Mouse (Mus musculus): ENCODE measurements around the gene Trim80. TPM values are rescaled to one million over a fixed set of nuclear protein-coding genes. Genes with fewer than 3 reads are reported as not detected.

Gene Trim80
- polyA plus RNA-seq, 1 experiment from 2014 or later = 0.10 TPM

DNA sequence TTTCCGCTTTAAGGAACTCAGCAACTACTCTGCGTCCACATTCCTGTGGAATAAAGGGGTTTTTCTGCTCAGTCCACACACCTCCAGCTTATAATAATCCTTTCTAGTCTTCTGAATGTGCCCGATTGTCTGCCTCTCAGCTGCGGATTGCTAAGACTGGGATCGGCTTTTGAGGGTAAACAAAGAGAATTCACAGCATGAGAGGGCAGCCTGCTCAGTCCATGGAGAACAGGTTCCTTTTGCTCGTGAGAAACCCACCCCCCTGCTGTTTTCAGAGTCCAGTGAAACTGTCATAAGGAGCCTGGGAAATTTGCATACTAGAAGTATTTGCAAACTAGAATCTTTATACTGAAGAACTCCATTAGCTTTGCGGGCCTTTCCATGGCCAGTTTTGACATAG is 30.8 kb upstream of the Trim80 start:
- TF ChIP-seq CTCF (IDR thresholded peaks at IDR 0.05; ENCODE audit: low read depth) = no peak
- no peak for TF ChIP-seq EP300 (optimal IDR thresholded peaks at IDR 0.05)
- ATAC-seq (ENCODE audit: low FRiP score, low TSS enrichment) = no peak
- DNase-seq (ENCODE audit: low spot score) = no peak
- no peaks in the 10 kb centered on the region for H3K9me3 ChIP-seq (ENCODE audit: control insufficient read depth, low read length)
- no peaks in the 10 kb centered on the region for H3K36me3 ChIP-seq (ENCODE audit: control insufficient read depth, insufficient read depth, low read length)
- no peaks in the 10 kb centered on the region for H3K27me3 ChIP-seq (ENCODE audit: control insufficient read depth, insufficient read depth, low read length)
- no peak overlapping the region for H3K27ac ChIP-seq (replicated peaks)
- no peaks in the 10 kb centered on the region for H3K4me1 ChIP-seq (replicated peaks; ENCODE audit: control insufficient read depth, insufficient read depth)
- 70% methylated on average over 7 of the region's 7 CpGs for WGBS
- H3K4me3 ChIP-seq (ENCODE audit: low read depth, low read length) = no peak overlapping the region
- no peak overlapping the region for H3K9ac ChIP-seq (ENCODE audit: low read length)
- H3K4me2 ChIP-seq (replicated peaks; ENCODE audit: low read depth) = no peak overlapping the region

DNA sequence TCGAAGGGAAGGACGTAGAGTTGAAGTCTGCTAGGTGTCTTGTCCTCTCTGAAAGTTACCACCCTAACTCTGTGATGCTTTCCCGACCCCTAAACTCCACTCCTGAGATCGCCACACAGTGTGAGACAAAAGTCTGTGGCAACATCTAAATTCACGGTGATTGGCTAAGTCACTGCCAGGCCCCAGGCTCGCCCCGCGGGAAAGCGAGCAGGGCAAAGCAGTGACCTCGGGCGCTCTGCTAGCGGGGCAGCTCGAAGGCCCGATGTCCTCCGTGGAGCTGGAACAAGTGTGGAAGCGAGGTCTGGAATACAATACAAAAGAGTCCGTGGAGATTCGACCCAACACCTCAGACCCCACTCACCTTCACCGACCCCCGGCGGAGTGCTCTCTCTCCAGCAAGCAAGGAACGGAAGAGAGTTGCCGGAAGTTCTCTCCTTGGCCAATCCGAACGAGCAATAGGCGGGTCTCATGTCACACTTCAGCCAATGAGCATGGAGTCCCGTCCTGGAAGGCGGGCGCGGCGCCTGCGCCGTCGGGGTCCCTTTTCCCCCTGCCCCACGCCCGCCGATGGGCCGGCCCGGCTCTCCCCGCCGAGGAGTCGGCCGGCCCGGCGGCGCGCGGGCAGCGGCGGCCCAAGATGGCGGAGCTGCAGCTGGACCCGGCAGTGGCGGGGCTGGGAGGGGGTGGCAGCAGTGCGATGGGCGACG is 20.7 kb upstream of the Trim80 start, which contains the start of the genes Atp5h and Kctd2:
Gene Atp5h, minus strand, starts transcription at position 432 of the 707 bp plus-strand sequence.
Gene Kctd2, plus strand, starts transcription at position 598 of the 707 bp plus-strand sequence.
- Histone ChIP-seq H3K9me3 (ENCODE audit: control insufficient read depth, low read length) (no peaks in the 10 kb centered on the region), H3K4me3 (ENCODE audit: low read depth, low read length) (peak within 1 kb of the TSS; percentile 88), H3K27me3 (ENCODE audit: control insufficient read depth, insufficient read depth, low read length) (no peaks in the 10 kb centered on the region), H3K36me3 (ENCODE audit: control insufficient read depth, insufficient read depth, low read length) (peaks cover 6% of the 10 kb centered on the region), H3K4me2 (replicated peaks; ENCODE audit: low read depth) (peak within 1 kb of the TSS; percentile 97), H3K9ac (ENCODE audit: low read length) (peak within 1 kb of the TSS; percentile 92), H3K27ac (replicated peaks) (peak within 1 kb of the TSS; percentile 87), H3K4me1 (replicated peaks; ENCODE audit: control insufficient read depth, insufficient read depth) (peaks cover 8% of the 10 kb centered on the region; the same call in 1 of the 2 replicates)
- under 1% methylated on average over 42 of the region's 56 CpGs for WGBS
- ATAC-seq (ENCODE audit: low FRiP score, low TSS enrichment) = peak; percentile 97
- peak; percentile 96 for DNase-seq (ENCODE audit: low spot score)
- TF ChIP-seq EP300 (optimal IDR thresholded peaks at IDR 0.05) (no peak), CTCF (IDR thresholded peaks at IDR 0.05; ENCODE audit: low read depth) (no peak)

DNA sequence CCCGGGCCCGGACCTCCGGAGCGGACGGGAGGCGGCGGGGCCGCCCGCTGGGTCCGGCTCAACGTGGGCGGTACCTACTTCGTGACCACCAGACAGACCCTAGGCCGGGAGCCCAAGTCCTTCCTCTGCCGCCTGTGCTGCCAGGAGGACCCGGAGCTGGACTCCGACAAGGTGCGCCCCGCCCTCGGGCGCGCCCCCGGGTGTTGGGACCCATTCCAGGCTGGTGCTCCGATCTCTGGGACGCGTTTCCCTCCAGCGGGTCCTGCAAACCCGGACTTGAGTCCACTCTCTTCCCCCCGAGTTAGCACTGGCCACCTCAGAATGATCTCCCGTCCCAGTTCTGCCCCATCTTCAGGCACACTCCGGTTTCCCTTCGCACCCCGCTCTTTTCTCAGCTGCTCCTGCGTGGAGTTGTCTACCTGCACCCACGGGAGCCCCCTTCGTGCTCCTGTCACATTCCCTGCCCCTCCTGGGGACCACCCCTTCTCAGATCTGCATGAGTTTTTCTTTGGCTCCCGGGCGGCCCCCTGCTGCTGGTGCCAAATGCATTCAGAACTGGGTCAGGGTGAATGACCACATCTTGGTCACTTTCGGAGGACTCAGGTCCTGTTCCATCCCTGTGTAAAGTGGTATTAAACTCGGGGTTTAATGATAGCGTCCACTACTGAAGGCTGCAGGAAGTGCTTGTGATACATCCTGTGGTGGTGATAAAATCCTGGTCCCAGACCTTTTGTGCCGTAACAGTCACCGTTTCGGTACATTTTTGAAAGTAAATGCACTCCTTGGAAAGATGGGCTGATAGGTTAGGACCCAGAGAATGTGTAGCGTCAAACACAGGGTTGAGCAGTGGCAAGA is 19.8 kb upstream of the Trim80 start:
- peak overlapping the region; percentile 92 for H3K9ac ChIP-seq (ENCODE audit: low read length)
- ATAC-seq (ENCODE audit: low FRiP score, low TSS enrichment) = peak; percentile 56
- H3K36me3 ChIP-seq (ENCODE audit: control insufficient read depth, insufficient read depth, low read length) = peaks cover 6% of the 10 kb centered on the region
- no peaks in the 10 kb centered on the region for H3K9me3 ChIP-seq (ENCODE audit: control insufficient read depth, low read length)
- peak; percentile 81 for DNase-seq (ENCODE audit: low spot score)
- H3K4me3 ChIP-seq (ENCODE audit: low read depth, low read length) = peak overlapping the region; percentile 88
- 1% methylated on average over 32 of the region's 45 CpGs for WGBS
- H3K27ac ChIP-seq (replicated peaks) = peak overlapping the region; percentile 87
- TF ChIP-seq CTCF (IDR thresholded peaks at IDR 0.05; ENCODE audit: low read depth) = 0 out of 2 replicates have a peak, but pooled peaks have one; percentile 5
- no peak for TF ChIP-seq EP300 (optimal IDR thresholded peaks at IDR 0.05)
- peaks cover 8% of the 10 kb centered on the region; the same call in 1 of the 2 replicates for H3K4me1 ChIP-seq (replicated peaks; ENCODE audit: control insufficient read depth, insufficient read depth)
- H3K4me2 ChIP-seq (replicated peaks; ENCODE audit: low read depth) = peak overlapping the region; percentile 97
- no peaks in the 10 kb centered on the region for H3K27me3 ChIP-seq (ENCODE audit: control insufficient read depth, insufficient read depth, low read length)

DNA sequence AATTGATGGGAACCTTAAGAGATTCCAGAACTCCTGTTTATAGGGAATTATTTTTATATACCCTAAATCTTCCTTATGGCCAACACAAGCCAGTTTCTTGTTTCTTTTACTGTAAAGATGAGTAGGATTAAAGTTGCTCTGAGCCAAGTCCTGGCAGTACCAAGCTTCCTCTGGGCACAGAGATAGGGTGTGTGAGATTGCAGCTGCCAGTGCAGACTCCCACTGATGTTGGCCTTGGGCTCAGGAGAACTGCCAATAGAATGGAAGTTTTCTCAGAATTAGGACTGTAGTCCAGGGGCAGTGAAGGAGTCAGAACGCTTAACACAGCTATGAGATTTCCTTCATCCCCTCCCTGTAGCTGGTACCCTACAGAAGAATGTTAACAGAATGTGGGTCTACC is 19.0 kb upstream of the Trim80 start:
- Histone ChIP-seq H3K9ac (ENCODE audit: low read length) (no peak overlapping the region), H3K27me3 (ENCODE audit: control insufficient read depth, insufficient read depth, low read length) (no peaks in the 10 kb centered on the region), H3K36me3 (ENCODE audit: control insufficient read depth, insufficient read depth, low read length) (peaks cover 4% of the 10 kb centered on the region), H3K4me1 (replicated peaks; ENCODE audit: control insufficient read depth, insufficient read depth) (peaks cover 8% of the 10 kb centered on the region; the same call in 1 of the 2 replicates), H3K4me3 (ENCODE audit: low read depth, low read length) (peak overlapping the region; percentile 88; the same call in 1 of the 2 replicates), H3K9me3 (ENCODE audit: control insufficient read depth, low read length) (no peaks in the 10 kb centered on the region), H3K4me2 (replicated peaks; ENCODE audit: low read depth) (peak overlapping the region; percentile 97; the same call in 1 of the 2 replicates), H3K27ac (replicated peaks) (no peak overlapping the region)
- TF ChIP-seq CTCF (IDR thresholded peaks at IDR 0.05; ENCODE audit: low read depth) (no peak), EP300 (optimal IDR thresholded peaks at IDR 0.05) (no peak)
- 28% methylated on average over 1 of the region's 1 CpGs for WGBS
- ATAC-seq (ENCODE audit: low FRiP score, low TSS enrichment) = no peak
- DNase-seq (ENCODE audit: low spot score) = no peak

DNA sequence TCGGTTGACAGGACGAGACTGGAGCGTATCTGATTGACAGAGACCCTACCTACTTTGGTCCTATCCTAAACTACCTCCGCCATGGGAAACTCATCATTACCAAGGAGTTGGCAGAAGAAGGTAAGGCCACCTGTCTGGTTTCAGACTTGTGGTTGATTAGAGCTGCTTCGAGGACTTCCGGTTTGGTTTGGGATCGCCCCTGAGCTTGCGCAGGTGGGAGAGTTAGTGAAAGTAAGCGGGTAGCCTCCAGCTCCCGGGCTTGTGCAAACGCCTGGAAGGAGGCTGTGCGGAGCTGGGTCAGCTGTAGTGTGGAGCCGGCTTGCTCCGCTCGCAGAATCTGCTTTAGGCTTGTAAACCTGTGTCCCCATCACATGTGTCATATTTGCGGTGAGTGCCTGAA is 18.4 kb upstream of the Trim80 start:
- Histone ChIP-seq H3K27ac (replicated peaks) (no peak overlapping the region), H3K4me2 (replicated peaks; ENCODE audit: low read depth) (0 out of 2 replicates have a peak overlapping the region, but pooled peaks have one; percentile 11), H3K9ac (ENCODE audit: low read length) (no peak overlapping the region), H3K4me3 (ENCODE audit: low read depth, low read length) (no peak overlapping the region), H3K9me3 (ENCODE audit: control insufficient read depth, low read length) (no peaks in the 10 kb centered on the region), H3K27me3 (ENCODE audit: control insufficient read depth, insufficient read depth, low read length) (no peaks in the 10 kb centered on the region), H3K36me3 (ENCODE audit: control insufficient read depth, insufficient read depth, low read length) (peaks cover 3% of the 10 kb centered on the region; the same call in 1 of the 2 replicates), H3K4me1 (replicated peaks; ENCODE audit: control insufficient read depth, insufficient read depth) (peaks cover 8% of the 10 kb centered on the region; the same call in 1 of the 2 replicates)
- ATAC-seq (ENCODE audit: low FRiP score, low TSS enrichment) (no peak), DNase-seq (ENCODE audit: low spot score) (no peak)
- TF ChIP-seq EP300 (optimal IDR thresholded peaks at IDR 0.05) (no peak), CTCF (IDR thresholded peaks at IDR 0.05; ENCODE audit: low read depth) (no peak)
- WGBS = 84% methylated on average over 16 of the region's 16 CpGs
